Mouse (Mus musculus): ENCODE data around the gene Ifi213.
"Not testable (repeated sequence)": the region's sequence is repeated elsewhere in the genome, so short reads cannot be mapped to it uniquely, and the experiment has no call there.

DNA sequence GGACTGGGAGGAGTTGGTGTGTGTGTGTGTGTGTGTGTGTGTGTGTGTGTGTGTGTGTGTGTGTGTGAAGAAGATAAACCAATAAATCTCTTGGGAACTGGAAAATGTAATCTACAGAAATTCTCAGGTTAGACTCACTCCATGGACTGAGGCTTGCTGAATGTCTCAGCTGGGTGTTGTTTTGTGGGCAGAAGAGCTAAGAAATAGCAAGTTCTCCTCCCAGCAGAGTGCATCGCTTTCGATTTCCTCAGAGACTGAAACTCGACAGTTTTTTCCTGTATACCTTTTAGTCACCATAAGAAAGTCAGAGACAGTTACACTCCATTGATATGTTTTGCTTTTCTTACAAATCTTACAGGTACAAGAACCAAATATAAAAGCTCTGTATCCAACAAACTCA lies 63.3 kb downstream of the Ifi213 start, which contains the start of gene Ifi214:
- not testable (repeated sequence) for TF ChIP-seq CTCF (IDR thresholded peaks at IDR 0.05; ENCODE audit: low read depth); EP300 (optimal IDR thresholded peaks at IDR 0.05)
